Mouse (Mus musculus): ENCODE data around the gene Gal3st1. TPM values are rescaled to one million over a fixed set of nuclear protein-coding genes. Genes with fewer than 3 reads are reported as not detected.
"Not testable (repeated sequence)": the region's sequence is repeated elsewhere in the genome, so short reads cannot be mapped to it uniquely, and the experiment has no call there.

Gene Gal3st1
- 10 to 100 TPM in 3 of 4 experiments, 1 to 10 TPM in 1; 9.3 to 10.9 (median 10.6) TPM for total RNA-seq (2022)

DNA sequence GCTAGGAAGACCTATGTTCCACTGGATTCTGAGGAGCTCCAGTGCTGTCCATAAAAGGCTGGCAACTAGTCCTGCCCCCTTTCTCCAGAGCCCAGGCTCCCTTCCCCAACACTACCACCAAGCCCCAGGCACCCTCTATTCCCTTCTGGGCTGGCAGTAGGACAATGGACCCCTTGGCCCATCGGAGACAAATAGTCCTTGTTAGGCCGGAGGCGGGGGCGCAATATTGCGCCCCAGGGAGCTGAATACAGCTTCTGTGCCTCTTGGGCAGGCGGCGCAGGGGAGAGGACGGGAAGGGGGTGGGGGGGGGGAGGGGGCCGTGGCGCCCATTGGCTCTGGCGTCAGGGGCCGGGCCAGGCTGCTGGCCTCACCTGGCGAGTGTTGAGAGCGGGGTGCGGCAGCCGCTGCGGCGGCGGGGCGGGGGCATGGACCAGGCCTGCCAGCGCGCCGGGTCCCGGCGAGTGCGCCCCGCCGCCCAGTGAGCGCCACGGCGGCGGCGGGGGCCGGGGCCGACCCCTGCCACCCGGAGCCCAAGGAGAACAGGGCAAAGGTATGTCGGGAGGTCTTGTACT, at the start of gene Gal3st1:
Gene Gal3st1, plus strand, starts transcription at position 346 of the 572 bp plus-strand sequence.
- peak; percentile 52 to 53 for DNase-seq (ENCODE audit: low spot score in 2 of 2)

DNA sequence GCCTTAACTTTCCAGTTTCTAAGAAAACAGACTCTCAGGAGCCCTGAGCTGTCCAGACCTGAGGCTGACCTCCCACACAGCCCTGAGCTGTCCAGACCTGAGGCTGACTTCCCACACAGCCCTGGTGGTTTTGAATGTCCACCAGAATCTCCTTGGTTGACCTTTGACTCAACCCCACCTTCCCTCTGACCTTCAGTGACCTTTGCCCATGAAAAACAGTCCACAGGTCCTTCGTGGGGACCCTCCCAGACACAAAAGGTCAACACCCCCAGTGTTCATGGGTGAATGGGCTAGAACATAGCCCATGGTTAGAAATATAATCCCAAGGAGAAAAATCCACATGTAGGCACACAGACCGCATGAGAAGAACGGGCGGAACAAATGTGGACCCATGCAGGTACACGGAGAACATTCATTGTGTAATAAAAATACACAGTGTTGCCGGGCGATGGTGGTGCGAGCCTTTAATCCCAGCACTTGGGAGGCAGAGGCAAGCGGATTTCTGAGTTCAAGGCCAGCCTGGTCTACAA, 49.6 kb upstream of the Gal3st1 start:
- DNase-seq (ENCODE audit: low spot score in 2 of 2): no peak

- DNase-seq (ENCODE audit: low spot score in 2 of 2): no peak
Observed at GRCm38 (mm10) chr11:3935135-3935534, 48.3 kb upstream of the Gal3st1 start.

- DNase-seq (ENCODE audit: low spot score in 2 of 2): no peak
Observed at GRCm38 (mm10) chr11:3936318-3936717, 47.1 kb upstream of the Gal3st1 start.

DNA sequence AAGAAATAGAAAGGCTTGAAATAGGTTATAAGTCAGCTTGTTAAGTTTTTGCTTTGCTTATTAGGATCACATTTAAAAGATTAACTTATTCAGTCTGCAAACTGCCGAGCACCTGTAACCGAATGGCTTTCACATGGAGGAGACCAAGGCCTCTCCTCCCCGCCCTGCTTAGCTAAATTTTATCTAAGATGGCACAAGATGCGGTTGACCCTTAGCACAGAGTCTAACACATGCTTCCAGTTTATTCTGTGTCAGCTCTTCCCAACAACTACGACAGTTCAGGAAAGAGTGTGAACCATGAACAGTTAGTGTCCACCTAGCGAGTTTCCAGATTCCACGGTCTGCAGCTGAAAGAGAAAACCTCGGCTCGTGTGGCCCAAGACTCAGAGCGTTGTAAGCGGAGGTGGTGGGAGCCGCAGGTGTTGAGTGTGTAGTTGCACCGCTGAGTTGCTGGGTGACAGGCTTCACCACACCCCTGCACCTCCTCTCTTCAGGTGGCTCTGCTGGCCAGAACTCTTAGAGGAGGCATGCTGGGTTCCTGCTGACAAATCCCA, 46.0 kb upstream of the Gal3st1 start:
- DNase-seq (ENCODE audit: low spot score in 2 of 2): no peak

GRCm38 (mm10) chr11:3941371-3941770, 42.1 kb upstream of the Gal3st1 start:
- no peak for DNase-seq (ENCODE audit: low spot score in 2 of 2)

- no peak for DNase-seq (ENCODE audit: low spot score in 2 of 2)
Observed at GRCm38 (mm10) chr11:3946386-3946785, 37.0 kb upstream of the Gal3st1 start.

GRCm38 (mm10) chr11:3954876-3955275, 28.6 kb upstream of the Gal3st1 start:
- DNase-seq (ENCODE audit: low spot score in 2 of 2): not testable (repeated sequence)

GRCm38 (mm10) chr11:3955371-3955770, 28.1 kb upstream of the Gal3st1 start:
- DNase-seq (ENCODE audit: low spot score in 2 of 2): not testable (repeated sequence)

GRCm38 (mm10) chr11:3960901-3961300, 22.5 kb upstream of the Gal3st1 start:
- DNase-seq (ENCODE audit: low spot score in 2 of 2): no peak

DNA sequence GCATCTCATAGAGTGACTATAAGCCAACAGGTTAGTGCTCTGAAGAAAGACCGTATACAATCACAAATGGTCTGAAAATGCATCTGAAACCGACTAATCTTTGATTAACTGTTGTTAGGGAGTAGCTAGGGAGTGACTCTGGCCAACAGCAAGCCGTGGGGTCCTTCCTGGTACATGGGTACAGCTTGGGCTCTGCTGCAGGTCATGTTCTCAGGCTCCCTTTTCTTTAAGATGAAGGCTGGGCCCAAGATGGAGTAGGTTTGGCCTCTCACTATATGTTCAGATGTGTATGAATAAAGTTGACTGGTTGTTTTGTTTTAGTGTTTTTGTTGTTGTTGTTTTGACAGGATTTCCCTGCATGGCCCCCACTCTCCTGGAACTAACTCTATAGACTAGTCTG, 21.7 kb upstream of the Gal3st1 start:
- DNase-seq (ENCODE audit: low spot score in 2 of 2): no peak

GRCm38 (mm10) chr11:3963155-3963554, 20.3 kb upstream of the Gal3st1 start:
- no peak for DNase-seq (ENCODE audit: low spot score in 2 of 2)

DNA sequence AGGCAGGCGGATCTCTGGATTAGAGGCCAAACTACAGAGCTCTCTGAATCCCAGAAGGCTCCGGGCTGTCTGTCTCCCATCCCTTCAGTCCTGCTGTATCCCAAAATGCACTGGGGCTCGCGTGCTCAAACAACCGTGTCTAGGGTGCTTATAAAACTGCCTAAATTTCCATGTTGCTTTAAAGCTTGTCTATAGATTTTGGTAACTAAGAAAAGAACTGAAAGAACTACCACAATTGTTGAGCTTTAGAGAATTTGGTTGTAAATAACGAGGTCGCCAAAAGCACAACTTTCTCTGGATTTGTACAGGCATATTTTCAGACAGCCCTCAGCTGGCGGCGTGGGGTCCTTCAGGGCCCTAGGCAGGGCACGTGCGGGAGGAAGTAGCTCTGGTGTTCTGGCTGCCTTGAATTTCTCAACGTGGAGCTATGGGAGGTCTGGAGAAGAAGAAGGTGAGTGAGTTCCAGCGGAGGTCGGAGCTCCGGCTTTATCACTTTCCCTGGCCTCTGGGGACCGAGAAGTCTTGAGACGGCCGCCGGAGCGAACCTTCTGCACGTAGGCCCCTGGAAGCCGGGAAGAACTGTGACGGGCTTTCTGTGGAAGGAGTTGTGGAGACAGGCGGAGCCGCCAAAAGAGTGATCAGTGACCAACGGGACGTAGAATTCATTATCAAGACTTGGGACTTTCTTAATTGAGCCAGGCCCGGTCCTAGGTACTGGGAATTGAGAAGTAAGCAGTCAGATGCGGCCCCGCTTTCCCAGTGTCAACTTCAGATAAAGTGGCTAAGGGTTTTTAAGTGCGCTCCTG, 19.6 kb upstream of the Gal3st1 start, which contains the start of gene Pes1:
Gene Pes1, plus strand, starts transcription at position 366 of the 806 bp plus-strand sequence.
- peak; percentile 77 to 87 for DNase-seq (ENCODE audit: low spot score in 2 of 2)

GRCm38 (mm10) chr11:3964416-3965172, 18.8 kb upstream of the Gal3st1 start:
- DNase-seq (ENCODE audit: low spot score in 2 of 2): no peak

- DNase-seq (ENCODE audit: low spot score in 2 of 2): no peak
Observed at GRCm38 (mm10) chr11:3969837-3970236, 13.6 kb upstream of the Gal3st1 start.

DNA sequence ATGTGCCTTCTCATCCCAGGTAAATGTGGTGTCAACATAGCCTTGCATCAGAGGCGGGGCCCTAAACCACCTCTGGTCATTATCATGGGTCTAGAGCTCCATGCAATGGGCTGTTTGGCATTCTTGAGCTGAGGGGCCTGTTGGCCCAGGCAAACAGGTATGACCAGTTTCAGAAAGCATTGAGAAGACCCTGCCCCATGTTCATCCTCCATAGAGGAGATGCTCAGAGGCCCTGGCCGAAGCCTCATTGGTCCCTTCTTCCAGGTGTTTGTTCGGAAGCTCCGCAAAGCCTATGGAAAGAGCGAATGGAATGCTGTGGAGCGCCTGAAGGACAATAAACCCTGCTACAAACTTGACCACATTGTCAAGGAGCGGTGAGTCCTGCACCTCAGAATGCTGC, 13.1 kb upstream of the Gal3st1 start:
- DNase-seq (ENCODE audit: low spot score in 2 of 2): no peak

GRCm38 (mm10) chr11:3973081-3973480, 10.4 kb upstream of the Gal3st1 start:
- DNase-seq (ENCODE audit: low spot score in 2 of 2): no peak

DNA sequence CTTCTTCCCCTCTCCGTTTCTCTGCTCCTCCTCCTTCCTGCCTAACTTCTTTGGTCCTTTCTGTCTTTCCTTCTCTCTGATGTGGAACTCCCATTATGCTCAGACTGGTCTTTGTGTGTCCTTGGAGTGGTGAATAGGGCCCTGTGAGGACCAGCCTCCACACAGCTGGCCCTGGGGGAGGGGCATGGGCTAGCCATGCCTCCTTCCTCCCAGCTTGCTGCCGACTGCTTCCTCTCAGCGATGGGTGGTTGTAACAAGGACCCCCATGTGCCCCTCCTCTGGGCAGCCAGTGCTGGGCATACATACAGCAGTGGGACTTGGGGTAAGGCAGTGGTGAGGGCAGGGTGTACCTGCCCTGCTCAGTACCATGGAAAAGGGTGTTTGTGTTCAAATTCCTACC, 9.1 kb upstream of the Gal3st1 start:
- no peak for DNase-seq (ENCODE audit: low spot score in 2 of 2)

DNA sequence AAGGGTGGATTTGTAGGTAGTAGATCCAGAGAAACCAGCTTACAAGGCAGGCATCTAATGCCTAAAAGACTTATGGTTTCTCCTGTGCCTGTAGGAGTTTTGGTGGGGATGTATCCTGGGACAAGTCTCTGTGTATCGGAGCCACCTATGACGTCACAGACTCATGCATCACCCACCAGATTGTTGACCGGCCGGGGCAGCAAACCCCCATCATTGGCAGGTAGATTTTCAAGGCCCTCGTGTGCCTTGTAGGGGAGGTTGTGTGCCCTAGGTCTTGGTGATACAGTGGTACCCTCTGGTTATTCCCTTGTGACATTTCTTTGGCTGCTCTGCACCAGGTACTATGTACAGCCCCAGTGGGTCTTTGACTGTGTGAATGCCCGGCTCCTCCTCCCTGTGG, 6.8 kb upstream of the Gal3st1 start, which contains the start of gene 4930556J24Rik:
Gene 4930556J24Rik, minus strand, starts transcription at position 101 of the 400 bp plus-strand sequence.
- DNase-seq (ENCODE audit: low spot score in 2 of 2): no peak

- no peak for DNase-seq (ENCODE audit: low spot score in 2 of 2)
Observed at GRCm38 (mm10) chr11:3978421-3978820, 5.0 kb upstream of the Gal3st1 start.

- DNase-seq (ENCODE audit: low spot score in 2 of 2): no peak
Observed at GRCm38 (mm10) chr11:3981536-3981935, 1.9 kb upstream of the Gal3st1 start.
